Mouse (Mus musculus): ENCODE measurements at regions not wholly inside any gene's neighbourhood (a gene's known extent, or its start where the extent isn't known, plus 50 kb on each side); places are given as distances from the start of the nearest gene placed in this dataset.

- DNase-seq: peak in 1 of 2 experiments; percentile 12
Measured at GRCm38 (mm10) chr6:27029008-27029407, 1106.0 kb downstream of the Grm8 start.

- DNase-seq: peak in 1 of 2 experiments; percentile 19
Measured at GRCm38 (mm10) chr6:27028377-27028776, 1106.6 kb downstream of the Grm8 start.

- DNase-seq: no peak
Measured at GRCm38 (mm10) chr6:27021697-27022096, 1113.3 kb downstream of the Grm8 start.

- DNase-seq: no peak
Measured at GRCm38 (mm10) chr6:27014475-27014874, 1120.5 kb downstream of the Grm8 start.

GRCm38 (mm10) chr6:26976613-26977012, 1158.4 kb downstream of the Grm8 start:
- no peak for DNase-seq

- peak; percentile 13 to 64 for DNase-seq
Measured at GRCm38 (mm10) chr6:26949166-26949565, 1140.1 kb upstream of the Pot1a start.
